Mouse (Mus musculus) hindlimb bud, embryonic 11.5 days (tissue): ENCODE measurements at regions not wholly inside any gene's neighbourhood (a gene's known extent, or its start where the extent isn't known, plus 50 kb on each side); places are given as distances from the start of the nearest gene placed in this dataset.
A peak's percentile ranks its signal among the peaks of the same experiment; 100 is the strongest.

ENCODE experiments used
- DNase-seq: peaks from one replicate; pipeline ENCODE4 v3.0.0-alpha.2; 2012; ENCODE audit warnings: low read depth, low spot score; ENCODE audit errors: extremely low spot score

DNA sequence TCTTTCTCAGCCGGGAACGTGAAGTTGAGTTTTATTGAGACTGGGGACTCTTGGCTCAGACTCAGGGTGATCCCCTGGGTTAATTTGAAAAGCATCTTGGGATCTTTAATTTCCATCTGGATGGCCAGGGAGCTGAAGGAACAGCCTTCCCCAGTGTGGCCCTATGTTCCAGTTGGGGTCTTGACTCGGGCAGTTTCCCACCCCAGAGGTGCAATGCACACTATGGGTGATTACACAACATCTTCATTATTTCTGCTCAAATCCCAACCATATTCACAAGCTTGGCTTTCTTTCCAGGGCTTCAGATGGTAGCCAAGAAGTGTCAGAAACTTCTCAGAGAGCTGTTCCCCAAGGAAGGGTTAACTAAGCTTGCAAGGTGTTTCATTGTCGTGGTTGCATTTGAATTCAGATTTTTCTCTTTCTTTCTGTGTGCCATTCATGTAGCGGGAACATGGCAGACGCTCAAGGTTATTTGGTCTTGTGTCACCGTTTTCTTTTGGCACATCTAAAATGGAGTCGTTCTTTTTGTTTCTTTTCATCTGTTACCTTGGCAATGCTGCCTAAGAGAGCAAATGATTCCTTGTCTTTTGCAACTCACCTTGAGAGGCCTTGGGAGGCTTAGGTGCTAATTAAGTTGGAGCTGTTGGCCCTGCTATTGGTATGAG lies 179.5 kb downstream of the Fam169b start:
- no peak for DNase-seq

DNA sequence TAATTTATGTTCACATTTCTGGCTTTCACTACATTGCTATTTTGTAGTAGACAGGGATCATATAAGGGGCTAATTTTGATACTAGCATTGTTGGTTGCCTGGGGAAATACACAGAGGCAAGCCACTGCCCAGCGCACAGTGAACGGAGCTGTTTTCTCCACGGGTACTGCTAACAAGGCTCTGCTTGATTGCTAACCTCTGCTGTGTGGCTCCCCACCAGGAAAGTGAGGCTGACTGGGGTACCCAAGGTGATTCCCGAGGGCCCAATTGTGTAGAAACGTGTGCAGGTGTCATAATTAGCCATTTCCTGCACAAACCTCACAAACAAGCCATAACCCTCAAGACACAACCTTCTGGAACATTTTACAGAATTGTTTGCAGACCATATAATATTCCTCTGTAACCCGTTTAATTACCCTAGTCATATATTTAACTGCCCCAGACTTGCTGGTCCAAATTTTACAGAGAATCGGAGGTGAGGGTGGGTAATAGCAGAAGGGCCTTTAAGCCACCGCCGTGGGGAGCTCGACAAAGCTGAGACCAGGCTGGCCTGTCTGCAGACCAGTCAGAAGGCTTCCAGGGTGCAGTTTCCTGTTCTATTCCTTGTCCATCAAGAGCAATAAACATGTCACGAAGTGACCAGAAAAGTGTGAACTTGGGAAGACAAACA lies 170.9 kb downstream of the Fam169b start:
- peak; percentile 39 for DNase-seq

- DNase-seq: no peak
Measured at GRCm38 (mm10) chr7:68440661-68441150, 167.1 kb downstream of the Fam169b start.

- DNase-seq: no peak
Measured at GRCm38 (mm10) chr7:68428946-68429345, 155.3 kb downstream of the Fam169b start.

GRCm38 (mm10) chr7:68415890-68416289 lies 142.3 kb downstream of the Fam169b start:
- DNase-seq: no peak

GRCm38 (mm10) chr7:68412786-68413185 lies 139.1 kb downstream of the Fam169b start:
- no peak for DNase-seq
